Comparison of ENCODE assay signal across 18 mouse cellular contexts in the genomic region with DNA sequence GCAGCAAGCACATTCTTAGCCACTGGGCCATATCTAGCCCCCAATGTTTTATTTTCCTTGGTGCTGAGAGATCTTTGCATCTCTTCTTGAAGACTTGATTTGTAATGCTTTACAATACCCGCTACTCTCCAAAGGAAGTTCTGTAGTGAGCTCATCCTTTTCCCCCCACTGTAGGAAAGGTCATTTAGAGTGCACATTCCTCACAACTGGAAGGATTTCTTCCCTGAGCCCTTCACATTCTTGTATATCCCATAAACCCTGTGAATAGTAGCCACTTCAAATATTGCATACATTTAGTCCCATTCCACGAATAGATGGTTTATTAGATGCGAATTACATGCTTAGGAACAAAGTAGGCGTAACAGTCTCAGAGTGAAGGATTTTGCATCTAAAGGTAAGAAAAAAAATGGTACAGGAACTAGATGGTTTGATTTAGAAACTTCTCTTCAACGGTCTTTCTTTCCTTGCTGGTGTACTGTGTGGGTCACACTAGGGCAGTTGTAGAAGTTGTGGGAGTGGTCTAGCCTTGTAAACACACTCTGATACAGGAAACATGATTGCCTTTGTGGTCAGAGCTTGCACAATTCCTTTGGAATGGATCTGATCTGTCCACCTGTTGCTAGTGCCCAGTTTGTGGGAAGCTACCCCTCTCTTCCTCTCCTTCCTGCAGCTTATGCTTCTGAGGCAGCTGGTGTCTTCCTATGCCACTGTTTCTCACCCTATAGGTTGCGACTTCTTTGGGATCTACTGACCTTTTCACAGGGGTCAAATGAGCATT.
DNase-seq lines count a peak whose midpoint lies in the region; ATAC-seq and TF ChIP-seq lines count a peak whose summit lies in the region.
"Had no signal": no experiment of that assay in that cellular context is flagged by ENCODE, and none has a peak within 500 bp of the region (broad histone marks: within the 10 kb centered on the region; RNA-seq: fewer than 3 reads in every experiment).

No protein-coding gene starts in this region.

- H3K27me3 ChIP-seq in heart, embryonic 10.5 days (ENCODE audit: insufficient read depth, poor library complexity, severe bottlenecking), result no peaks in the 10 kb centered on the region
- H3K27me3 ChIP-seq in stomach, embryonic 16.5 days (ENCODE audit: control insufficient read depth, insufficient read depth, low read length), result no peaks in the 10 kb centered on the region
- H3K27me3 ChIP-seq: forebrain, embryonic 15.5 days had no signal

- H3K4me2 ChIP-seq in stomach, embryonic 16.5 days (ENCODE audit: low read depth, low read length), result no peak overlapping the region
- H3K4me2 ChIP-seq: forebrain, embryonic 15.5 days had no signal

- no peaks in the 10 kb centered on the region for H3K36me3 ChIP-seq in heart, embryonic 10.5 days
- no peaks in the 10 kb centered on the region for H3K36me3 ChIP-seq in stomach, embryonic 16.5 days (ENCODE audit: control insufficient read depth, insufficient read depth, low read length)
- H3K36me3 ChIP-seq: forebrain, embryonic 15.5 days; G1E; midbrain, embryonic 10.5 days had no signal

- peak; percentile 42 for DNase-seq in heart, embryonic 10.5 days (ENCODE audit: low spot score)
- no peak for DNase-seq in heart, postnatal 10 days
- DNase-seq in left cerebral cortex, adult 2 months (ENCODE audit: extremely low spot score in 1 of 2, low spot score in 2 of 2), result no peak
- no peak for DNase-seq in left cerebral cortex, postnatal 36 days (ENCODE audit: low spot score in 2 of 2)
- DNase-seq in adrenal gland, postnatal 25 days, result no peak
- no peak for DNase-seq in frontal cortex, postnatal 14 days (ENCODE audit: low spot score in 2 of 2)
- DNase-seq: B cell, adult 2 months; cerebellum, adult 11-12 months; gastrocnemius, postnatal 14 days; kidney, adult 11 months; thymus, adult 18-20 months had no signal

- H3K9me3 ChIP-seq in heart, embryonic 10.5 days, result no peaks in the 10 kb centered on the region
- no peaks in the 10 kb centered on the region for H3K9me3 ChIP-seq in stomach, embryonic 16.5 days (replicated peaks; ENCODE audit: control insufficient read depth, low read length)
- H3K9me3 ChIP-seq: forebrain, embryonic 15.5 days; midbrain, embryonic 10.5 days had no signal

- TF ChIP-seq CTCF in left cerebral cortex, adult 2 months (IDR thresholded peaks at IDR 0.05), result no peak

- no peak overlapping the region for H3K4me3 ChIP-seq in heart, embryonic 10.5 days
- H3K4me3 ChIP-seq in left cerebral cortex, adult 2 months, result no peak overlapping the region
- no peak overlapping the region for H3K4me3 ChIP-seq in stomach, embryonic 16.5 days (replicated peaks; ENCODE audit: low read length)
- H3K4me3 ChIP-seq: forebrain, embryonic 15.5 days; midbrain, embryonic 10.5 days had no signal

- intact Hi-C loops in heart, postnatal 10 days (cut with DNase I), result no loop called here
- intact Hi-C loops in left cerebral cortex, adult 2 months (cut with DNase I), result no loop called here
- intact Hi-C loops in left cerebral cortex, postnatal 36 days (cut with DNase I), result no loop called here

- no peak overlapping the region for H3K9ac ChIP-seq in stomach, embryonic 16.5 days (ENCODE audit: low read length)
- H3K9ac ChIP-seq: forebrain, embryonic 15.5 days had no signal

- H3K4me1 ChIP-seq in heart, embryonic 10.5 days, result peaks cover 32% of the 10 kb centered on the region
- H3K4me1 ChIP-seq in stomach, embryonic 16.5 days (ENCODE audit: control insufficient read depth, insufficient read depth, low read length), result peaks cover 16% of the 10 kb centered on the region
- H3K4me1 ChIP-seq: forebrain, embryonic 15.5 days had no signal

- ATAC-seq in granulocyte monocyte progenitor cell, adult 5-6 weeks (replicated peaks; ENCODE audit: poor library complexity, severe bottlenecking), result peak; percentile 86
- ATAC-seq in stomach, embryonic 16.5 days (ENCODE audit: insufficient read depth, low FRiP score), result no peak
- ATAC-seq: activated CD4-positive, CD25-positive, alpha-beta regulatory T cell, adult 4 months; forebrain, embryonic 15.5 days; lung, postnatal 0 days had no signal

- WGBS in heart, embryonic 10.5 days, result 75% methylated on average over 6 of the region's 6 CpGs
- 52% methylated on average over 6 of the region's 6 CpGs for WGBS in stomach, embryonic 16.5 days

- peak overlapping the region; percentile 74 for H3K27ac ChIP-seq in heart, embryonic 10.5 days
- peak overlapping the region; percentile 72 for H3K27ac ChIP-seq in left cerebral cortex, adult 2 months
- H3K27ac ChIP-seq in stomach, embryonic 16.5 days (ENCODE audit: low read length), result peak overlapping the region; percentile 51; the same call in 1 of the 2 replicates
- H3K27ac ChIP-seq: forebrain, embryonic 15.5 days; midbrain, embryonic 10.5 days had no signal
